Mouse (Mus musculus): ENCODE results near the gene Pus7l. TPM values are rescaled to one million over a fixed set of nuclear protein-coding genes. Genes with fewer than 3 reads are reported as not detected.

Pus7l gene
- 1 to 10 TPM; 4.0 to 4.4 TPM for total RNA-seq (2021)

DNA sequence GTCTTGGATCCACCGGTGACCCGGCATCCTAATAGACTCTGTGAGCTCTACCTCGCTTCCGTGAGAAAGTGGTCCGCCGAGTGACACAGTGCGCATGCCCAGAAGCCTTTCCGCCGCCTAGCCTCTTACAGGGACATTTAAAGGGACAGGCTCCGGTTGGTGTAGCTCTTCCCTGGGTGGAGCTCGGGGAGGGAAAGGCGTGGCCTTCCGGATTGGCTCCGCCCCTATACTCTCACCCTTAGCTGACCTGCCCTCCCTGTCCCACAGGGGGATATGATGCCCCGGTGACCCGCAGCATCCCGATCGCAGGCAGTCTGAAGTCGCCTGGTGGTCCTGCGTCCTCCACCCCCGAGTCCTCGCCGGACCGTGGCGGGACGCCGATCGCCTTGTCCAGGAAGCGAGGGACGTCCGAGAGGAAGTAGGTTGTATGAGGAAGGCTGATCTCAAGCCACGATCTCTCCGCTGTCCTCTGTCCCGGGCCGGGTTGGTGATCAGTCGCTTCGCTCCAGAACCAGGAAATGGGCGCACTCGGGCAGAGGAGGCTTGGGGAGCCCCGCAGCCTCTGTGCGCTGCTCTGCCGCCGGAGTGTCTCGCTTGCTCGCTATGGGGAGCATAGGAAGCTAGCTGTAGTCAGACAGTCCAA, at the start of gene Pus7l, which contains the start of gene Irak4:
Gene Pus7l (minus strand): TSS at position 139 of the 643 bp plus-strand sequence.
Gene Irak4 (plus strand): TSS at position 235 of the 643 bp plus-strand sequence.
- intact Hi-C loops (cut with DNase I), result no loop called here
- DNase-seq (ENCODE audit: low spot score in 2 of 2), result peak; percentile 90 to 91

DNA sequence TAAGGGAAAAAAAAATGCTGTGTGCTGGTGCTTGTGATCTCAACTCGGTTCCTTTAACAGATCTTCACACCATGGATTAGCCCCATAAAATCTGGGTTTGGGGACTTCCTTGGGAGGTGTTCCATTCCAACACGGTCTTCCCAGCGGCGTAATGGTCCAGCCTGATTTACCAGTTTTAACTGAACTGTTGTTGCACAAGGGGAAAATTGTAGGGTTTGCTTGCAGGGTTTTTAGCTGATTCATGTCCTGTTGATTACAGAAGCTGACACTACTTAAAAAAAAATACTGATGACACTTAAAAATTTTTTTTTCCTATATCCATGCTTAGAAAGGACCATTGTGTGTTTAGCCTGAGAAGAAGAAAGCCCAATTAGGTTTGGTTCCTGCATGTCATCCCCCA, 48.0 kb upstream of the Pus7l start:
- intact Hi-C loops (cut with DNase I), result no loop called here
- no peak for DNase-seq (ENCODE audit: low spot score in 2 of 2)

DNA sequence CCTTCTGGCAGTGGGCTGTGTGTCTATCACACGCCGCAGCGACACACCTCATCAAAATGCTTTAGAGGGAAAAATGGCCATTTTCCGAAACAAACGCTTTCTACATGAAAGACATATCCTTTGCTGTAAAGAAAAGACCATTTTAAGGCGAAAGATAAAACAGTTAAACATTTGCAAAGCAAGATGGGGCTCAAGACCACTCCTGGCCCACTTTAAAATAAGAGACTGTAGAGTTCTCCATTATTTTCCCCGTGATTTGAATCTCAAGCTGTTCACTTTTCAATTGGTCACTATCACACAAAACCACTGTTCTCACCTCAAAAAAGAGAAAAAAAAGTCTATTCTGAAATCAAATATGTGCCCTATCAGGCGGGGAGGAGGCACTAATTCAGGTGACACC, 46.7 kb upstream of the Pus7l start:
- no peak for DNase-seq (ENCODE audit: low spot score in 2 of 2)
- intact Hi-C loops (cut with DNase I), result no loop called here

DNA sequence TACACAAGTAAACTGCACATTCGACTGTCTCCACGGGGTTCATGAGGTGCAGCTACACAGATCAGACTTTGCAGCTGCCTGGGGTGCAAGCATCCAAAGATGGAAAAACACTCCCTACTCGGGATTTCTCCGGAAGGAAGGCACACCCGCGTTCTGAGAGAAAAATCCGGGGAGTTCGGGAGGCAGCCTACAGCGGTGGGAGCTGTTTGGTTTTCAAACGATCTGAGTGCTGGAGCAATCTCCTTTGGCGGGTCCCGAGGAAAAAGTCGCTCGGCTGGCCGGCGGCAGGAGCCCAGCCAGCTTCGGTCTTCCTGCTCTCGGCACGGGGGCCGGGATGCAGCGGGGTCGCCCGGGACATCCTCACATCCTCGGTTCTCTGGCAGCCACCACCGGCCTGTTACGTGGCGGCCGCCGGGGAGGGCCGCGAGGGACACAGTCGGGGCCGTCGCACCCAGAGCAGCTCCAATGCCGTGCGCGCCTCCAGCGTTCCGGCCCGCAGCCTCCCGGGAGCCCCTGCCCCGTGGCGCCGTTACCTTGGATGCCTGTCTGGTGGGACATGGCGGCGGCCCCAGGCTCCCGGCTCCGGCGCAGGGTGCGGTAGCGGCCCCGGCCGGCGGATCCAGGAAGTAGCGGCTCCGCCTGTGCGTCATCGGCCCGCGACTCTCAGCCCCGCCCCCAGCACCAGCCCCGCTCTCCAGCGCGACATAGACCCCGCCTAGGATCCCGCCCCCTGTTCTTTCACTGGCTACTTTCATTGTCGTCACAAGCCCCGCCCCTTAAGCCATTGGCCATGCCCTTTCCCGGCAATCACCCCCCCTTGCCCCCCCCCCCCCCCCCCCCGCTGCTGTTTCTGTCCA, 46.1 kb upstream of the Pus7l start, which contains the start of gene Twf1:
Gene Twf1 (minus strand): TSS at position 671 of the 857 bp plus-strand sequence.
- intact Hi-C loops (cut with DNase I), result no loop called here
- peak; percentile 97 for DNase-seq (ENCODE audit: low spot score in 2 of 2)

DNA sequence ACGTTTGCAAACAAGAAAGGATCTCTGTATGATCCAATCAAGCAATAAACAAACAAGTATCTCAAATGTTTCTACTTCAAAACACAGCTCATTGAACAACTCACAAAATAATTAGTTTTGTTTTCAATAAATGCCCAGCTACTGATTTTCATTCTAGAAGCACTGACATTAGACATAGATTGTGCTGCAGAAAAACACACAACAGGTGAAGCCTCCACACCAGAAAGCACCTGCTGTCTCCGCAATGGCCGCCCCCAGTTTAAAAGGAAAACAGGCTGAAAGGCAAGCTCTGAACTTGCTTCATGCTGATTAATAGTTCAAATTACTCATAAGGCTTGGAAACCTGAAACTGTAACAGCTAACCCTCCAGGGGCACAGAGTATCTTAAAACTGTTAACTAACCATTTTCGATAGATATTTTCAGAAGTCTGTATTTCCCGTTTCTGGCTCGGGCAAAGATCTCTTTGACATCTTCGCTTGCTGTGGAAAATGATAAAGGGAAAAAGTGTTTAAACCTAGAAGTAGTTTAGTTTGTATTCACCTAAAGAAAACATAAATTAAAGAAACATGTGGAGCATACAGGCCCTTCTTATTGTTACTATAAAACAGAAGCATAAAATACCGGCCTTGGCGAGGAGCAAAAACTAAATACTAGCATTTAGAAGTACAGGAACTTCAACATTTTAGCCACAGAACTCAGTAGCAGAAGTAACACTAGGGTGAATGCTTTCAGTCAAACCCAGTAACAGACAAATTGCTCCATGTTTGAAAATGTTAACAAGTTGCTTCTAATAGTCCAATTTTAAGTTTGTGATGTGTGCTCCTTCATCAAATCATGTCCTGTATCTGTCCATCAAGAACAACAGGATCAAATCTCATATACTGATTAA, 44.7 kb upstream of the Pus7l start:
- intact Hi-C loops (cut with DNase I), result no loop called here
- DNase-seq (ENCODE audit: low spot score in 2 of 2), result no peak

DNA sequence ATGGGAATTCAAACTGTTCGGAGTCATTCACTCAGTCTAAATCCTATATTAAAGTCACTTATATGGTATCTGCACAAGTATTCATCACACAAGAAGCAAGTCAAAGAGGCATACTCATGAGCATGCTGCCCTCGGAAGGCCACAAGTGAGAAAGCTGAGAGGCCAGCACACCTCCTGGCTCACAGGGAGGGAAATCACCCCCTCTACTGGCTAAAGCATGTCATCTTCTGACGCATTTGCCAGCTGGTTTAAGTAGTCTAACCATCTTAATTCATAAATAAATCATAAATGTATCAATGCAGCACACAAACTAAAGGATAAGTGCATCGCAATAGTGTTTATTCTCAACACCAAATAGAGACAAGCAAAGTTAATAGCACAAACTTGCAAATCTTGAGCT, 41.4 kb upstream of the Pus7l start:
- no peak for DNase-seq (ENCODE audit: low spot score in 2 of 2)
- intact Hi-C loops (cut with DNase I), result no loop called here

DNA sequence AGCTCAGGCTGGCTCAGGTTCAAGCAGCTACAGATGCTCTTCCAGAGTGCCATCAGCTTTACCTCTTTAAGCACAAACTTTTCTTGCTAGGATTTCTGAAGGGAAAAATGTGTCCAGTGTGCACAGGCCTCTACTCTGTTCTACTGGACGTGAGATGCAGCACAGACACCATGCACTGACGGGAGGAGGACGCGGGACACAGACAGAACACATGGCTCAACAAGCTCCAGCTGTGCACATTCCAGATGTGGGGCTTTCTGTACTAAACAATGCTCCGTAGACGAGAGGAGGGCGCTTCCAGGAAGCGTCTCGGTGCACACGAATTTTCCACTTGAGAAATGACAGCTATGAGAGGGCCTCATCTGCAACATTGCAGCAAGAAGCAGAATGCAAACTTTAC, 39.8 kb upstream of the Pus7l start:
- intact Hi-C loops (cut with DNase I), result no loop called here
- DNase-seq (ENCODE audit: low spot score in 2 of 2), result no peak

DNA sequence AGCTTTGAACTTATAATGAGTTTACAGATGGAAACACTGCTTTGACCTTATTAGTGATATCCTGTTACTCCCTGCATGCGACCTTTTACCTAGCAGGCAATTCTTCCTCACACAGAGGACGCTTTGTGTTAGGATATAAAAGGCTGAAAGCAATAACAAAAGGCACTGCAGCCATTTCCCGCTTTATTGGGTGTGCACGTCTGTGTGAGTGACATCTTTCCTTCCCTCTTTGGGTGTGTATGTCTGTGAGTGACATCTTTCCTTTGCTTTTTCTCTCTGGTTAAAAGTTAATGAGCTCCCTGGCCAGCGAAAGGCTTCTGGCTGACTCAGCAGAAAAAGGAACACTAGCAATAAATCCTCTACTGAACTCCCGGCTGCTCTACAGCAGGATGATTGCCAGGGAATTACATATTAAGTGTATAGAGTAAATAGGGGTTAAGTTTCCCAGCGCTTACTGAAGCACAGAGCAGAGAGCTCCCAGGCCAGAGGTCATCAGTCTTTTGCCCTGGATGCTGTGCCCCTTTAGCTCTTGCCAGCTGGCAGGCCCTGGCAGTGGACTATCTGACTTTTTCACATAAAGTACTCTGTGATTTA, 38.8 kb upstream of the Pus7l start:
- DNase-seq (ENCODE audit: low spot score in 2 of 2), result no peak
- intact Hi-C loops (cut with DNase I), result no loop called here

DNA sequence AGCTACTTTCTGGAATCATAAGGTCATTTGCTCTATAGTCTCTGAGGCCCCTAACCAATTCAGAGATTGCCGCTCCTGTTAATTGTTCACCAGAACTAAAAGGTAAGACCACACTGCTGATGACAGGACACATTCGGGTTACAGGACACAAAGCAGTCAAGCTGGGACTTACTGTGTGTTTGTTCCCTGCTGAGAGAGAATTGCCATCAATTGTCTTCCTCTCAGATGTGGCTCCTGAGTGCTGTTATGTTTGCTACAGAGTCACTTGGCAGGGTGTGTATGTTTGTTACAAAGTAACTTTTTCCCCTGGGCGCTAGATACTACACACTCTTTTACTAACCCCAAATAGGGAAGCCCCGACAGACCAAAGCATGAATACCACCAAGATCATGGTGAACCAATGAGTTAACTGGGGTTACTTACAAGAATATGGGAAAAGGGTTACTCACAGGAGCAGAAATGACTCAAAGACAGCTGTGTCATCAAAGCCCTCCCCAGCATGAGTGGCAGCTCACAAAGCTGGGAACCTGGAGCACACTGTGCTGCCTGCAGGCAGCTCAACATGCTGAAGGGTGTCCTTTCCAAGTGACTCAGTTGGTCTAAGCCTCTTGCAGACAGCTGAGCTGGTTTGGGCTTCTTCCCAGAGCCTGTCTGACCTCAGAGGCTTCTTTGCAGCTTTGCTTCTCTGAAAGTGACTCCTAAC, 31.4 kb upstream of the Pus7l start:
- intact Hi-C loops (cut with DNase I), result no loop called here
- no peak for DNase-seq (ENCODE audit: low spot score in 2 of 2)

DNA sequence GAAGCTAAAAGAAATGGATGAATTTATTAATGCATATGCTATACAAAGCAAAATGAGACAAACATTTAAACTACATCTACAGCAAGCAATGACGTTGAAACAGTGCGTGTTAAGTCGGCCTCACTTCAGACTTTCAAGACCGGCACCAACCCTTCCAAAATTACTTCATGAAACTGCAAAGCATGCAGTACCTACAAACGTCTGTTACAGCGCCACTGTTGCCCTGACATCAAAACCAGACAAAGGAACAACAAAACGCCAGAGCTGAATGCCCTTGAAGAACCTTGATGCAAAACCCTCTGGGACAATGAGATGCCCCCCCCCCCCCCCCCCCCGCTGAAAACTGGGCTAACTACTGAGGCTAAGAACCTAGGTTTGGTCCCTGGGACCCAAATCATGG, 29.4 kb upstream of the Pus7l start:
- DNase-seq (ENCODE audit: low spot score in 2 of 2), result no peak
- intact Hi-C loops (cut with DNase I), result no loop called here

DNA sequence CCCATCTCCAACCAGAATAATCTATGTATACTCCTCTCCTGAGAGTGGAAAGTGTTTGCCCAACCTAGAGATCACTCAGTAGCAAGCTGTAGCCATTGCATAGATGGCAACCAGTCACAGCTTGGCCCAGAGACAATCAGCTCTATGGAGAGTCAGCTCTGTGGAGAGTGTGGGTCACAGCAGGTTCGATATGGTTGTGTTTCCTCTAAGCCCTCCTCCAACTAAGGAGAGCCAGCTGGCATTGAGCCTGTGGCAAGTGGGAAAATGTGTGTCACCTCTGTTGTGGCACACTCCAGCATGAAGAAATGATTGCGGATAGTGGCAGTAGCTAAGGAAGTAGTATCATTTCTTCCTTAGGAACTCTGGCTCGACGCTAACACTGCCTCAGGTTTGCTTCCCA, 28.2 kb upstream of the Pus7l start:
- intact Hi-C loops (cut with DNase I), result no loop called here
- no peak for DNase-seq (ENCODE audit: low spot score in 2 of 2)

DNA sequence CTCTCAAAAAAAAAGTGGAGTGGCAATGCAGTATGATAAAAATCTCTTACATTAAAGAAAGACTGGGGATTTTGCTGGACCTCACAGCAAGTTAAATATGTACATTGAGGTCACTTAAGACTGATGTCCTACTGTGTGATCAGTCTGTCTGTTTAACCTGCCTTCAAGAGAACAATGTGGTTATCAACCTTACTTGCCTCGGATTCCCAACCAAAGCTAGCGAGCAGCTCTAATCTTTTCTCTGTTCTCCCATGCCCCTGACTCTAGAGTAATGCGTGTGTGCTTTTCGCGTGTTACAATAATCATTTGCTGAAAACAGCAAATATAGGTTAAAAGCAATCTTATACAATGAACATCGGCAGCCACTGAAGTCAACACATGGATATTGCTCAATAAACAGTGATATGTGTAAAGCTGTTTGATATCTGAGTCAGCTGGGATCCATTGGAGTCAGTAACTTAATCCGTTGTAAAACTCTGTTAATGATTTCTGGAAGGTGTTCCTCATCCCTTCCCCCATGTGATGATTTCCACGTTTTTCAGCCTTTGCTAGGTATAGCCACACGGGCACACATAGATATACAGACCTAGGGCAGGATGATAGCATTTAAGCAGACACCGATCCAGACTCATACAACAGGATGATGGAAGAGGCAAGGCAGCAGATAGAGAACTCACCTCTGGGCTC, 25.3 kb upstream of the Pus7l start:
- intact Hi-C loops (cut with DNase I), result no loop called here
- no peak for DNase-seq (ENCODE audit: low spot score in 2 of 2)

DNA sequence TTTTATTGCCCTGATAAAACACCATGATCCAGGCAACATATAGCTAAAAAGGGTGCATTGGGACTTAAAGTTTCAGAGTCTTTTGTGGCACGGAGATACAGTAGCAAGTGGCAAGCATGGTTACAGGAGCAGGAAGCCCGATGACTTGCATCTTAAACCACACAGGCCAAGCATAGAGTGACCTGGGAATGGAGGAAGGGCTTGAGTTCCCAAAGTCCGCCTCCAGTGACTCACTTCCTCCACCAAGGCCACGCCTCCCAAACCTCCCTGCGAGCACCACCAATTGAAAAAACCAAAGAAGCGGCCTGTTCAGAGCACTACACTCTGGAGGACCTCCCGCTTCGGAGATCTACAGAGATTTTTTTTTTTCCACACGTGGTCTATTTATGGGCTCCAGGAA, 22.5 kb upstream of the Pus7l start:
- intact Hi-C loops (cut with DNase I), result no loop called here
- no peak for DNase-seq (ENCODE audit: low spot score in 2 of 2)

DNA sequence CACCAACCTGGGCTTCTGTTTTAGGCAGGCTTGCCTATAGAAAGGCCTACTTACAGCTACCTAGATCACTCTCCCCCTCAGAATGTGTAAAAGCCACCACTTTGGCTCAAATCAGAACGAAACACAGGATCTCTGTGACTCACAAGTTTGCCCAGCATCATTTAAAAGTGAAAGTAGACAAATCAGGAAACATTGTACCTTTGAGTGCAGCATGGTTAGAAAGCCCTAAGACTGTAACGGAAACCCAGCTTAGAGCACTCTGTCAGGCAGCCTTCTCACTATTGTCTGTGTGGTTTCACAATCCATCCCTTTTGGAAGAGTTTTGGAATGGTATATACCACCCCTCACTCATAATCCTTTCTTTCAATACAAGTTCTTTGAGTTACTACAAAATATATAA, 21.6 kb upstream of the Pus7l start:
- intact Hi-C loops (cut with DNase I), result no loop called here
- DNase-seq (ENCODE audit: low spot score in 2 of 2), result no peak

DNA sequence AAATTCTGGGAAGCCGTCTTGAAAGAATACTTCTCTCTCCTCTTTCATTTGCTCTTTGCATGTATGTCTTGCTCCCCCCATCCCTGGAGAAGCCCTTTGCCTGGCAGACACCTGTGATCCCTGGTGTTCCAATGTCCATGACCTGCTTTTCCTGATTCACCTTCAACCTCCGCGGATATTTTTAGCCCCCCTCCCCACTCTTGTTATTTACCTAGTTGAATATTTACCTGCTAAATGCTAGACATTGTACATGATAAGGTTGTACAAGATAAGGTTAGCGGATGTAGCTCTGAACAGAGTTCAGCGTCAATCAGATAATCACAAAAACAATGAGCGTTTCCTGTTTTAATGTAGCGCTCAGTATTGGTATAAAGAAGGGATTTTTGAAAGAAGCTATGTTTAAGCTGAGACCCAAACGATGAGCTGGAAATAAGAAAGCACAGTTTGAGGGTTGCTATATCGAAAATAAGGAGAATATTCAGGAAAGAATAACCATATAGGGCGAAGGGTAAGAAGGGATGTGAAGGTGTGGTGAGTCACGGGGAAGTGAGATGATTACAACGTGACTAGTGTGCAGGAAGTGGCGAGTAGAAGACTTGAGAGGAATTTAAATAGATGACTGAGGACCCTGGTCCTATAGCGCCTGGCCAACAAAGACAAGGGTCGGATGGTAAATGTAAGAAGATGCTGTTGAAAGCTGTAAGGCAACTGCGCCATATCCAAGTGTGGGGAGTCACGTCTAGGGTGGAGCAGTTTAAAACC, 15.7 kb upstream of the Pus7l start:
- intact Hi-C loops (cut with DNase I), result loop anchor here (5.0 kb wide), 1 partner anchor 43 kb away; no protein-coding TSS in a partner anchor

DNA sequence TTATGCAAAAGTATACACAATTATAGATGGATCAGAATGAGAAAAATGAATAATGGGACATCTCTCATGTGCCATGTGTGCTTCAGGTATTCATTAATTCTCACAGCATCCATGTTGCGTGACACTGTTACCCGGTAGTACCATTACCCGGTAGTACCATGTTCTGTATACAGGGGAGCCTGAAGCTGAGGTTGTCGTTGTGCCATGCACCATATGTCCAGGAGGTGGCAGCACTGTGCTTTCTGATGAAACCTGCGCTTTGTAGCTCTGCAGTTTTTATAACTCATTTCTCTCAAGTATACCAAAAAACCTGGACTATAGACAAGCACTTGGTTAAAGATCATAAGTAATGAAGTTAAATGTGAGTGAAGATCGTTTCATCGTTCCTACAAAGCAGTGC, 14.1 kb upstream of the Pus7l start:
- intact Hi-C loops (cut with DNase I), result loop anchor here (2.0 to 5.0 kb wide), 2 partner anchors 45 to 103 kb away; no protein-coding TSS in a partner anchor
- DNase-seq (ENCODE audit: low spot score in 2 of 2), result peak; percentile 76 to 82

More for the DNA sequence above, 15.7 kb upstream of the Pus7l start:
- DNase-seq (ENCODE audit: low spot score in 2 of 2), result no peak

DNA sequence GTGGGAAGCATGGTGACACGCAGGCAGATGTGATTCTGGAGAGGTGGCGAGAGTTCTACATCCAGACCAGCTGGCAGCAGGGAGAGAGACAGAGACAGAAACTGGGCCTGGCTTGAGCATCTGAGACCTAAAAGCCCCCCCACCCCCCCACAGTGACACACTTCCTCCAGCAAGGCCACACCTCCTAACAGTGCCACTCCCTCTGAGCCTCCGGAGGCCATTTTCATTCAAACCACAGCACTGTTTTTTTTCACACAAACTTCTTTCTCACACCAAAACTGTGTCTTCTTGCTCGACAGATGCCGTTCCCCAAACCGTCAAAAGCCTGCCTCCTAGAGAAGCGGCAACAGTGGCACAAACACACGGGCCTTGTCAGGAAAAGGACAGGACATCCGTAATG, 10.2 kb upstream of the Pus7l start:
- intact Hi-C loops (cut with DNase I), result no loop called here
- no peak for DNase-seq (ENCODE audit: low spot score in 2 of 2)

DNA sequence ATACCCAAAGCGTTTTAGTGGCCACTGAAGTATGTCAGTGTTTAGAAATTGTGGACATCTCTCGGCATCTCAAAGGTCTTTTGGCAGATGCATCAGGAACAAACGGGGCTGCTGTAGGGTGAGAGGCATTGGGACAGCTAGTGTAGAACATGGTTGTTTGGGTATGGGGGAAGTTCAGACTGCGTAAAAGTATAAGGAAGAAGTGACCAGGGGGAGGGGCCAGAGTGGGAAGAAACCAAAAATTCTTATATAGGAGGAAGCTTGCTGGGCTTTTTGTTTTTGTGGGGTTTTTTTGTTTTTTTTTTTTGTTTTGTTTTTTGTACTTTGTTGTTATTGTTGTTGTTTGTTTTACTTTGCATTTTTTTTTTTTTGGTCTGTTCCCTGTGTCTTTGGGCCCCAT, 1.5 kb upstream of the Pus7l start:
- intact Hi-C loops (cut with DNase I), result no loop called here
- DNase-seq (ENCODE audit: low spot score in 2 of 2), result no peak
